Mouse (Mus musculus) adrenal gland, adult 8-10 months (tissue): Measurements from ENCODE around the gene Thumpd3. TPM values are rescaled to one million over a fixed set of nuclear protein-coding genes. Genes with fewer than 3 reads are reported as not detected.

Experiments
- DNase-seq: peaks from one replicate; pipeline ENCODE4 v3.0.0; 2022
- total RNA-seq, 4 experiments: library from RNA; stranded (reverse); gene quantifications; 2 replicates each; pipeline ENCODE4 v1.2.4; 2022

The Thumpd3 gene
- total RNA-seq, 4 experiments from 2014 or later, result 35.4 to 46.8 (median 41.3) TPM

DNA sequence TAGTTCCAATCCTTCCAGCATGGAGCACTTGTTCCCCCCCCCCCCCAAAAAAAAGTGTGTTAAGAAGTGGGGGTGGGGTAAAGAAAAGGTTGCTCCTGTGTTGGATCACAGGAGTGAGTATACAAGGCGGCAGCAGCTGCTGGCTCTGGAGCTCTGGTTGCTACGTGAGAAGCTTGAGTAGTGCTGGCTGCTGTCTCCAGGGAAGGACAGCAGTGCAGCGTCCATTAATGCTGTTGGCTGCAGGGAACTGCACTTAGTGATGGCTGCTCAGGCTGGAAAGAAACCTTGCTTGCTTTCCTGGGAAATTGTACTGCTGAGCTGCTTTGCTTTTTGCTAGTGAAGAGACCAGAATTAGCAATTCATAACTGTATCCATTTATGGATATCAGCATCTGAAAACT, 33.5 kb downstream of the Thumpd3 start:
- no peak for DNase-seq

DNA sequence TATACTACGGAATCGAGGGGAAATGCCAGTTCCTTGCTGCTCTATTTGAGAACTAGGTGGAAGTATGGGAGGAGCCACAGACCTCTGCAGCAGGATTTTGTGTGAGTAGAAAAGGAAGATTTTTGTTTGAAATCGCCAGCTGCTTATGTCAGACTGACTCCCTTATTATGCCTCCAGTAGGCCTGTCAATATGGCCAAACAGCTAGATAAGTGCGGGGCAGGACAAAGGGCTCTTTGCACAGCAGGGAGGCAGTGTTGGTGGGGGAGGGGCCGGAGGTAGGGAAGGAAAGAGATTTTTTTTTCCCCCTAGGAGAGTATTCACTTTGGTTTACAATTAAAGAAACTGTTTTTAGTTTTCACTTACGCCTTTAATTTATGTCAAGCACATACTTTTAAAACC, 36.2 kb downstream of the Thumpd3 start:
- DNase-seq, result no peak

DNA sequence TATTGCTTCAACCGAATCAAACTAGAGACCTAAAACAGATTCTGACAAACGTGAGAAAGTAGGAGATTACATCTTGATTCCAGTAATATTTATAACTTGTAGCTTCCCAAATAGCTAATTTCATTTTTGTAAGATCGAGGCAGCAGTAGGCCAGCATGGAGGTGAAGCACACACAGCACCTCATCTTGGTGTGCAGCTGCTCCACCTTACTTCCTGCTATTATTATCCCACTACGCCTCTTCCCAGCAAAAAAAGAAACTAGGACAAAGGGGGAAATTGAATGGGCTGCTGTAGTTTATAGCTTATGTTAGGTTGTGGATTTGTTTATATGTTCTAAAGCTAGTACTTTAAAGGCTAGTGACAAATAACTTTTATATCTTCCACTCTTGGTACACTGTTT, 38.6 kb downstream of the Thumpd3 start:
- no peak for DNase-seq

DNA sequence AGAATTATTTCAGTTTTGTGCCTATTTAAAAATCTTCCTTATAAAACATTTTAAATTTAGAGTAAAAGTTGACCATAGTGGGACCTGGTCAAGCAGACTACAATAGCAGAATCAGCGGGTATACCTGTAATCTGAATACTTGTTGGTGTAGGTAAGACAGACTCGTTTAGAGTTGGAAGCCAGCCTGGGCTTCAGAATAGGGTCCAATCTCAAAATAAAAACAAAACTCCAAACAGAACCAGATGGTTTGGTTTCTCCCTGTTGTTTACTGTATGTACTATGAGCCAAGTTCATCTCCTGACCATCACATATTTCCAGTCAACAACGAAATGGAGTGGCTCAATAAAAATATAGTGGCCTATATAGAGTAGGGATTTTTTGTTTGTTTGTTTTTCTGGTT, 47.2 kb downstream of the Thumpd3 start:
- DNase-seq, result no peak

DNA sequence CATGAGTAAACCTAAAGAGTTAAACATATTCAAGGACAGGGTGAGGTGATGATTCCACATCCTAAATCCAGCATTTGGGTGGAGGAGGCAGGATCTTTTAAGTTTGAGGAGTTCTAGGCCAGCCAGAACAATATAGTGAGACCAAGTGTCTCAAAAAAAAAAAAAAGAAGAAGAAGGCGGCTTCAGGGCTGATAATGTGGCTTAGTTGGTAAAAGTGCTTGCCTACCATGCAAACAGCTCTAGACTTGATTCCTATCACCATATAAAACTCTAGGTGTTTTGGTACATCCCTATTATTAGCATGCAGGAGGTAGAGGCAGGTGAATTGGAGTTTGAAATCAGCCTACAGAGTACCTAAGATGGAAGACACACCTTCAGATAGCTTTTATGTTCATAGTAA, 49.5 kb downstream of the Thumpd3 start:
- no peak for DNase-seq

DNA sequence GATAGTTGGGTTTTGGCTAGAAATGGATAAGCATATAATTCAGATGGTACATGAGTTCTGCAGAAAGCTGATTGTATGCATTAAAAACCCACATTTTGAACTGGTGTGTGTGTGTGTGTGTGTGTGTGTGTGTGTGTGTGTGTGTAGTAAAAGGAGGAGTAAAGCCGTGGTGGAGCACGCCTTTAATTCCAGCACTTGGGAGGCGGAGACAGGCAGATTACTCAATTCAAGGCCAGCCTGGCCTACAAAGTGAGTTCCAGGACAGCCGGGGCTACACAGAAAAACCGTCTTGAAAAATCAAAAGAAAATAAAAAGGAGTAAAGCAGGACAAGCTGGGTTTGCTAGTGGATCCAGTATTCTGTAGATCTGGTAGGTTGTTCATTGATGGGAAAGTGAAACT, 51.6 kb downstream of the Thumpd3 start:
- peak; percentile 44 for DNase-seq

DNA sequence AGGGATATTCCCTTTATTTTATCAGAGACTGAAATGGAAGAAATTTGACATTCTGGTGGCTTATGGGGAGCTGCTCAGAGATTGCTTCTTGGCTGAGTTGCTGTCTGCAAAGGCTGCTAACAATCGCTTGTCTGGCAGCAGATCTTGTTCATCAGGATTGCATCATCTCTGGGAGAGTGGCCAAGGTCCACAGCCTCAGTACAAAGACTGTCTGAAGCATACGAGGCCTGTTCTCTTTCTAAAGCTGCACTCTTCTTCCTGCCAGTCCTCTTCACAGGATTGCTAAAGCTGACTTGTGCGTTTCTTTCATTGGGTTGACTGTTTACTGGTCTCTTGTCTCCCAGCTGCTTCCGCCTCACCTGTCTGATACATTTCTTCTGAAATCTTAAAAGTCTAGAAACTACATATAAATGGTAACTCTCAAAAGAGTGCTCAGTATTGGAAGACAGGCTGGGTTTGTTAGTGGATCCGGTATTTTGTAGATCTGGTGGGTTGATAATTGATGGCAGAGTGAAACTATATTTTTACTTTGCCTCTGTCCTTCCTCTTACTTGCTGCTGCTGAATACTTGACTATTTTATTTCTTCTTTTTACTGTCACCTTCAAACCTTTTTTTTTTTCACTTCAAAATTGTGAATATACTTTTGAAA, 53.7 kb downstream of the Thumpd3 start:
- peak; percentile 93 for DNase-seq

DNA sequence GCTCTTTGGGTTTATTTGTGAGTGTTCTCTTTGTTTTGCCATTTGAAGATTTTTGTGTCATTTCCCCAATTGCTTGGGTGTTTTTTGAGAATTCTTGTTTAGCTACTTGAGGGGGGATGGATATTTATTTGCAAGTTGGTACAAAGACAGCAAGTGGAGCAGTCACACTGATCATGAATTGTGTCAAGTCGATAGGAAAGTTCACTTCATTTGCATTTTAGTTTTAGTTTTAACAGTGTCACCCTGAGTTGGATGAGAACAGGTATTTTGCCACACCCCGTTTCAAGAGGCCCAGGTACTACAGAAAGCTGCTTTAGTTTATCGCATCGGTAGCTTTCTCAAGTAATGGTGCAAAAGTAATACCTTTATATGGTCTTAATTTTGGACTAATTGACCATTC, 56.5 kb downstream of the Thumpd3 start:
- DNase-seq, result no peak

DNA sequence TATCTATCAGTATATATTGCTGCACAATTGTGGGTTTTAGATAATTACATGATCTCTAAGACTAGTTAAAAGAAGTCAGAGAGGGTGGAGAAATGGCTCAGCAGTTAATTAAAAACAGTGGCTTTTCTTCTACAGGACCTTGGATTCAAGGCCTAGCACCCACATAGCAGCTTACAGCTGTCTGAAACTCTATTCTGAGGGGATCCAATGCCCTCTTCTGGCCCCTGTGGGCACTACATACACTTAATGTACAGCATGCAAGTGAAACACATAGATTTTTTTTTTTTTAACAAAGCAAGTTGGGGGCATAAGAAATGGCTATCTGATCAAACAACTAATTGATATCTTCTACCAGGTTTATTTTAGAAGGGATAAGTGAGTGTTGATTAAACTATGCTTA, 57.7 kb downstream of the Thumpd3 start:
- peak; percentile 54 for DNase-seq

DNA sequence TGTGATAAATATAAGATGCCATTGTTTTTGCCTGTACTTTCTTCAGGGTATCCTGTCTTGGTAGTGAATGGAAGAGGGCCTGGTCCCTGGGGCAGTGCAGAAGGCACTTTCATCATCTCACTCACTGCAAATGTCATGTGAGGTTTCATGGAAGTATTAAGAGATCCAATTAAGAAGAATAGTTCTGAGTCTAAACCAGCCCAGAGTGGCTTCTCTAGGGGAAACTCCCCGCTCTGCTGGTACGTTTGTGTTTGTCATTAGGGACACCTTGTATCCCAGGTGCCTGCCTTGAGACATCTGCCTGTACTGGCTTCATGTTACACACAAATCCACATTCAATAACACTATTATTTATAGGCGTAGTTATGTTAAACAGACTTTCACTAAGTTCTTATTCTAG, 63.4 kb downstream of the Thumpd3 start:
- no peak for DNase-seq

DNA sequence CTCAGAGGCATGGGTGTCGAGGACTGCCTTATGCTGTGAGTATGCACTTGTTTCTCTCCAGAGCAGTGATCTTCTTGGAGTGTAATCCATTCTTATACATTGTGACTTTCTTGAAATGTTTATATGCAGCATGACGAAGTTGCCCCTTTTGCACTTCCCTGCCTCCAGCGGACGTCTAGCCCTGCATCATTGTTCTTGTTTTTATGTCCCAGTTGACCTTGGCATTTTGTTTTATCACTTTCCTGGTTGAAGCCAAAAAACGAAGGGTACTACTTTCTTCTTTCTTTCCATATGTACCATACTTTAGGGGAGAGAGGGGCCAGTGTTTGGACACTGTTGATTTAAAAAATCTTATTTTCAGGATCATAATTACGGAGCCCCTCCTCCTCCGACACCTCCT, 63.9 kb downstream of the Thumpd3 start:
- DNase-seq, result peak; percentile 35

Other genes starting within 250 kb of the Thumpd3 start
- 10 to 100 TPM; 15.5 to 30.7 (median 22.3) TPM for gene Srgap3, start 99.0 kb upstream of the Thumpd3 start, total RNA-seq
- 100 to 1,000 TPM in 2 of 4 experiments, 10 to 100 TPM in 2; 88.7 to 146 (median 108) TPM for gene Setd5, start 31.1 kb downstream of the Thumpd3 start, total RNA-seq
- gene Lhfpl4, start 149.2 kb downstream of the Thumpd3 start, total RNA-seq, result 1 to 10 TPM; 5.2 to 8.5 (median 6.6) TPM
- gene Mtmr14, start 191.6 kb downstream of the Thumpd3 start, total RNA-seq, result 10 to 100 TPM; 19.6 to 24.8 (median 23.1) TPM
- gene Cpne9, start 236.1 kb downstream of the Thumpd3 start, total RNA-seq, result 1 to 10 TPM; 4.4 to 8.6 (median 5.8) TPM